Mouse (Mus musculus): ENCODE data around the gene Artn.

- TF ChIP-seq POLR2A (IDR thresholded peaks at IDR 0.05; ENCODE audit: low read depth, low read length) (no peak), CTCF (IDR thresholded peaks at IDR 0.05; ENCODE audit: extremely low read depth, insufficient read depth, insufficient read length, insufficient replicate concordance) (no peak)
These were observed 46.6 kb downstream of the Artn start, which contains the start of gene B4galt2 for GRCm38 (mm10) chr4:117882701-117883691.

Data from spleen, adult 2 months (tissue).